Mouse (Mus musculus) heart, embryonic 14.5 days (tissue): Measurements from ENCODE around the gene Cep83. TPM values are rescaled to one million over a fixed set of nuclear protein-coding genes. Genes with fewer than 3 reads are reported as not detected.

Experiments
- ATAC-seq: fragments of 200-750 bp; cut with Nextera tagmentation; 2 replicates; pipeline ENCODE4 v1.8.0; 2017; ENCODE audit warnings: low read depth, moderate TSS enrichment; ENCODE audit not compliant: insufficient number of reproducible peaks, insufficient read depth, low FRiP score
- H3K27ac ChIP-seq, 2 experiments: fragments of 200-500 bp in 1 of 2; fragments of 300-500 bp in 1 of 2; sonication (generic) in 1 of 2; replicated peaks in 1 of 2; 2 replicates each; pipeline ENCODE4 v1.5.1; 2012 to 2014; ENCODE audit warnings: low read depth in 2 of 2, low read length in 2 of 2, control low read depth in 1 of 2, mild to moderate bottlenecking in 1 of 2, mixed read lengths in 1 of 2; ENCODE audit not compliant: control insufficient read depth in 1 of 2, insufficient read depth in 1 of 2
- H3K27me3 ChIP-seq: fragments of 300-500 bp; sonication (generic); 2 replicates; pipeline ENCODE4 v1.6.1; 2014; ENCODE audit warnings: mild to moderate bottlenecking, low read length, control low read depth; ENCODE audit not compliant: control insufficient read depth, insufficient read depth
- H3K36me3 ChIP-seq: fragments of 300-500 bp; sonication (generic); 2 replicates; pipeline ENCODE4 v1.6.1; 2014; ENCODE audit warnings: mild to moderate bottlenecking, control low read depth, low read length, mixed read lengths; ENCODE audit not compliant: control insufficient read depth, insufficient read depth
- H3K4me1 ChIP-seq, 2 experiments: fragments of 200-500 bp in 1 of 2; fragments of 300-500 bp in 1 of 2; sonication (generic) in 1 of 2; 2 replicates each; pipeline ENCODE4 v1.6.1; 2012 to 2014; ENCODE audit warnings: low read length in 2 of 2, control low read depth in 1 of 2, mixed read lengths in 1 of 2; ENCODE audit not compliant: control insufficient read depth in 2 of 2, insufficient read depth in 2 of 2
- H3K4me2 ChIP-seq: fragments of 300-500 bp; sonication (generic); 2 replicates; pipeline ENCODE4 v1.6.1; 2014; ENCODE audit warnings: mild to moderate bottlenecking, low read length
- H3K4me3 ChIP-seq, 2 experiments: fragments of 200-500 bp in 1 of 2; fragments of 300-500 bp in 1 of 2; sonication (generic) in 1 of 2; 2 replicates each; pipeline ENCODE4 v1.5.1; 2012 to 2014; ENCODE audit warnings: low read length in 2 of 2, mild to moderate bottlenecking in 2 of 2, control low read depth in 1 of 2, low read depth in 1 of 2, moderate library complexity in 1 of 2; ENCODE audit not compliant: control insufficient read depth in 1 of 2, insufficient read depth in 1 of 2
- H3K9ac ChIP-seq: fragments of 300-500 bp; sonication (generic); 2 replicates; pipeline ENCODE4 v1.6.1; 2014; ENCODE audit warnings: mild to moderate bottlenecking, low read length
- H3K9me3 ChIP-seq: fragments of 300-500 bp; sonication (generic); 2 replicates; pipeline ENCODE4 v1.6.1; 2016; ENCODE audit warnings: low read length, control low read depth; ENCODE audit not compliant: control insufficient read depth
- WGBS: fragments of 180-500 bp; shearing (Covaris S2); extraction: QIAGEN DNeasy Blood & Tissue Kit; methylation state at CpG from one replicate; pipeline ENCODE4 v1.1.7; 2014; 5-methylcytosine and 5-hydroxymethylcytosine counted together
- polyA plus RNA-seq: library from polyadenylated mRNA; unstranded; fragments of >200 nt; fragmentation: Nextera tagmentation; extraction: Ambion mirVana; gene quantifications from 2 replicates; pipeline ENCODE4 v1.2.1, GENCODE M21; 2014

Gene Cep83
- polyA plus RNA-seq, 1 experiment from 2014 or later: 21.5 TPM

DNA sequence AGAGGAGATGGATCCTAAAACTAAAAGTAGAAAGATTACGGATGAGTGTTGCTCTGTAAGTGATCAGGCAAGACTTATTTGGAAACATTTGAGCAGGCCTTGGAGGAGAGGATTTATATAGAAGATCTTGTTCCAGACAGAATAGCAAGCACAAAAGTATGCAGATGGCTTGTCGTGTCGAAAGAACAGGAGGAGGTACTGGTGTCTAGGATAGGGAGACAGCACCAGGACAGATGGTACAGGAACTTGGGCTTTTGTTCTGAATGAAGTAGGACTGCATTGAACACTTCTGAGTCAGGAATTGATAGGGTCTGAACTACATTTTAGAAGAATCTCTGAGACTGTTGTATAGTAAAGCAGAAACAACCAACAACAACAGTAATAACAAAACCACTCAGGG lies 89.1 kb downstream of the Cep83 start:
- Histone ChIP-seq H3K27me3 (no peaks in the 10 kb centered on the region), H3K27ac (no peak overlapping the region), H3K9me3 (no peaks in the 10 kb centered on the region), H3K4me3 (no peak overlapping the region), H3K36me3 (peaks cover 9% of the 10 kb centered on the region; the same call in 1 of the 2 replicates), H3K4me2 (no peak overlapping the region), H3K9ac (no peak overlapping the region), H3K4me1 (no peaks in the 10 kb centered on the region)
- 81% methylated on average over 3 of the region's 3 CpGs for WGBS
- ATAC-seq: no peak

GRCm38 (mm10) chr10:94779319-94779718 lies 90.9 kb downstream of the Cep83 start:
- Histone ChIP-seq H3K27ac (no peak overlapping the region), H3K36me3 (peaks cover 9% of the 10 kb centered on the region; the same call in 1 of the 2 replicates), H3K9ac (no peak overlapping the region), H3K4me1 (no peaks in the 10 kb centered on the region), H3K27me3 (no peaks in the 10 kb centered on the region), H3K4me2 (no peak overlapping the region), H3K4me3 (no peak overlapping the region), H3K9me3 (no peaks in the 10 kb centered on the region)
- no peak for ATAC-seq
- 92% methylated on average over 4 of the region's 4 CpGs for WGBS

GRCm38 (mm10) chr10:94780618-94781262 lies 92.3 kb downstream of the Cep83 start:
- peaks cover 9% of the 10 kb centered on the region; the same call in 1 of the 2 replicates for H3K36me3 ChIP-seq
- no peak overlapping the region for H3K4me3 ChIP-seq
- no peaks in the 10 kb centered on the region for H3K9me3 ChIP-seq
- no peaks in the 10 kb centered on the region for H3K27me3 ChIP-seq
- ATAC-seq: no peak
- H3K9ac ChIP-seq: no peak overlapping the region
- no peak overlapping the region for H3K27ac ChIP-seq
- 67% methylated on average over 3 of the region's 3 CpGs for WGBS
- no peak overlapping the region for H3K4me2 ChIP-seq
- H3K4me1 ChIP-seq: no peaks in the 10 kb centered on the region

- ATAC-seq: peak; percentile 71; the same call in 1 of the 2 replicates
- H3K27ac ChIP-seq: peak overlapping the region; percentile 34 to 71
- peaks cover 28% of the 10 kb centered on the region for H3K36me3 ChIP-seq
- 11% methylated on average over 3 of the region's 3 CpGs for WGBS
- H3K4me3 ChIP-seq: no peak overlapping the region
- no peak overlapping the region for H3K4me2 ChIP-seq
- H3K27me3 ChIP-seq: no peaks in the 10 kb centered on the region
- H3K9ac ChIP-seq: peak overlapping the region; percentile 45; the same call in 1 of the 2 replicates
- peaks cover 0 to 6% of the 10 kb centered on the region in 2 experiments; a peak in 2 of 4 replicates for H3K4me1 ChIP-seq
- H3K9me3 ChIP-seq: no peaks in the 10 kb centered on the region
Measured at GRCm38 (mm10) chr10:94789205-94789604, 100.8 kb downstream of the Cep83 start.

- H3K36me3 ChIP-seq: peaks cover 22% of the 10 kb centered on the region
- WGBS: 92% methylated on average over 3 of the region's 3 CpGs
- H3K27me3 ChIP-seq: no peaks in the 10 kb centered on the region
- ATAC-seq: no peak
- no peak overlapping the region for H3K4me2 ChIP-seq
- H3K27ac ChIP-seq: no peak overlapping the region
- no peaks in the 10 kb centered on the region for H3K9me3 ChIP-seq
- H3K4me1 ChIP-seq: peaks cover 4 to 11% of the 10 kb centered on the region in 2 experiments
- no peak overlapping the region for H3K4me3 ChIP-seq
- H3K9ac ChIP-seq: no peak overlapping the region
Measured at GRCm38 (mm10) chr10:94793914-94794313, 105.5 kb downstream of the Cep83 start.

GRCm38 (mm10) chr10:94794666-94795244 lies 106.3 kb downstream of the Cep83 start:
- Histone ChIP-seq H3K27me3 (no peaks in the 10 kb centered on the region), H3K4me2 (no peak overlapping the region), H3K27ac (no peak overlapping the region), H3K4me1 (peaks cover 8 to 13% of the 10 kb centered on the region in 2 experiments), H3K9me3 (no peaks in the 10 kb centered on the region), H3K36me3 (peaks cover 20% of the 10 kb centered on the region), H3K9ac (no peak overlapping the region), H3K4me3 (no peak overlapping the region)
- no peak for ATAC-seq
- 87% methylated on average over 5 of the region's 5 CpGs for WGBS

DNA sequence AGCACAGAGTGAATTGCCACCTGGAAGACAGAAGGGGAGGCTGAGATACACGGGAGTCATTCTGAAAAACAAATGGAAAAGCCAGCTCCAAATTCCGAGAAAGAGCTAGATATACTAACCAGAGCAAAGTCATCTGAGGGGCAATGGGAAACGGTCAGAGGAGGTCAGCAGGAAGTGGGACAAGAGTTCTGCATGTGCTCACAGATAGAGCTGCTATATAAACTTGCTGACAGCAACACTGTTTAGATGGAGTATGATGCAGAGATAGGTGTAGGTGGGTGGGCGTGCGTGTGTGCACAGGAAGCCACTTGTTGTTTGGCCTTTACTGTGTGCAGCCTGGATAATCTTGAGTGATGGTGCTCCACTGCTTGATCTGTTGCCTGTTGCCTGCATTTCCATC lies 109.7 kb downstream of the Cep83 start:
- Histone ChIP-seq H3K4me1 (peaks cover 14 to 32% of the 10 kb centered on the region in 2 experiments), H3K4me3 (no peak overlapping the region), H3K4me2 (no peak overlapping the region), H3K27me3 (no peaks in the 10 kb centered on the region), H3K27ac (no peak overlapping the region), H3K9ac (no peak overlapping the region), H3K9me3 (no peaks in the 10 kb centered on the region), H3K36me3 (peaks cover 10% of the 10 kb centered on the region; the same call in 1 of the 2 replicates)
- 30% methylated on average over 5 of the region's 5 CpGs for WGBS
- no peak; the same call in 1 of the 2 replicates for ATAC-seq
